Mouse (Mus musculus) forebrain, embryonic 16.5 days (tissue): ENCODE measurements around the gene Minos1. TPM values are rescaled to one million over a fixed set of nuclear protein-coding genes. Genes with fewer than 3 reads are reported as not detected.
A peak's percentile ranks its signal among the peaks of the same experiment; 100 is the strongest.

Experiments used
- ATAC-seq: fragments of 200-750 bp; cut with Nextera tagmentation; 2 replicates; pipeline ENCODE4 v1.8.0; 2017; ENCODE audit warnings: mild to moderate bottlenecking, moderate library complexity
- H3K27ac ChIP-seq: fragments of 300-500 bp; sonication (generic); 2 replicates; pipeline ENCODE4 v1.5.1; 2014; ENCODE audit warnings: low read length, control low read depth
- H3K27me3 ChIP-seq: fragments of 300-500 bp; sonication (generic); replicated peaks from 2 replicates; pipeline ENCODE4 v1.6.1; 2014; ENCODE audit warnings: low read length; ENCODE audit not compliant: control insufficient read depth, insufficient read depth
- H3K36me3 ChIP-seq: fragments of 300-500 bp; sonication (generic); 2 replicates; pipeline ENCODE4 v1.6.1; 2014; ENCODE audit not compliant: control insufficient read depth, insufficient read depth
- H3K4me1 ChIP-seq: fragments of 300-500 bp; sonication (generic); replicated peaks from 2 replicates; pipeline ENCODE4 v1.6.1; 2014; ENCODE audit warnings: low read length; ENCODE audit not compliant: control insufficient read depth, insufficient read depth
- H3K4me2 ChIP-seq: fragments of 300-500 bp; sonication (generic); 2 replicates; pipeline ENCODE4 v1.6.1; 2014; ENCODE audit warnings: mild to moderate bottlenecking, low read length, control low read depth
- H3K4me3 ChIP-seq: fragments of 300-500 bp; sonication (generic); replicated peaks from 2 replicates; pipeline ENCODE4 v1.5.1; 2014; ENCODE audit warnings: mild to moderate bottlenecking, low read length, control low read depth
- H3K9ac ChIP-seq: fragments of 300-500 bp; sonication (generic); replicated peaks from 2 replicates; pipeline ENCODE4 v1.6.1; 2014; ENCODE audit warnings: low read depth, low read length, control low read depth
- H3K9me3 ChIP-seq: fragments of 300-500 bp; sonication (generic); 2 replicates; pipeline ENCODE4 v1.6.1; 2016; ENCODE audit warnings: low read length; ENCODE audit not compliant: control insufficient read depth
- WGBS: fragments of 180-500 bp; shearing (Covaris S2); extraction: QIAGEN DNeasy Blood & Tissue Kit; methylation state at CpG from one replicate; pipeline ENCODE4 v1.1.7; 2014; 5-methylcytosine and 5-hydroxymethylcytosine counted together
- polyA plus RNA-seq: library from polyadenylated mRNA; unstranded; fragments of >200 nt; fragmentation: Nextera tagmentation; extraction: Ambion mirVana; gene quantifications from 2 replicates; pipeline ENCODE4 v1.2.1, GENCODE M21; 2015

Minos1 gene
- polyA plus RNA-seq, 1 experiment from 2014 or later = 355 TPM

- H3K27ac ChIP-seq = no peak overlapping the region
- H3K4me3 ChIP-seq = no peak overlapping the region
- H3K27me3 ChIP-seq = peaks cover 5% of the 10 kb centered on the region
- H3K4me1 ChIP-seq = no peaks in the 10 kb centered on the region
- H3K36me3 ChIP-seq = no peaks in the 10 kb centered on the region
- no peak overlapping the region for H3K9ac ChIP-seq
- WGBS = 12% methylated on average over 4 of the region's 4 CpGs
- ATAC-seq = peak; percentile 55
- H3K9me3 ChIP-seq = no peaks in the 10 kb centered on the region
- H3K4me2 ChIP-seq = no peak overlapping the region
Measured at GRCm38 (mm10) chr4:139068287-139068686, 62.6 kb downstream of the Minos1 start.

- H3K4me1 ChIP-seq = no peaks in the 10 kb centered on the region
- H3K9ac ChIP-seq = no peak overlapping the region
- no peak overlapping the region for H3K4me2 ChIP-seq
- H3K4me3 ChIP-seq = no peak overlapping the region
- no peaks in the 10 kb centered on the region for H3K27me3 ChIP-seq
- no peaks in the 10 kb centered on the region for H3K9me3 ChIP-seq
- 86% methylated on average over 5 of the region's 5 CpGs for WGBS
- H3K36me3 ChIP-seq = no peaks in the 10 kb centered on the region
- H3K27ac ChIP-seq = no peak overlapping the region
- ATAC-seq = no peak
Measured at GRCm38 (mm10) chr4:139064831-139065230, 66.1 kb downstream of the Minos1 start.

- WGBS = 10% methylated on average over 7 of the region's 7 CpGs
Measured at GRCm38 (mm10) chr4:139059569-139059968, 71.3 kb downstream of the Minos1 start.

GRCm38 (mm10) chr4:139058029-139058428 lies 72.9 kb downstream of the Minos1 start:
- Histone ChIP-seq H3K4me1 (peaks cover 23% of the 10 kb centered on the region), H3K36me3 (no peaks in the 10 kb centered on the region), H3K9ac (no peak overlapping the region), H3K4me2 (no peak overlapping the region), H3K27me3 (0 out of 2 replicates have a peak, but pooled peaks cover 4% of the 10 kb centered on the region), H3K9me3 (no peaks in the 10 kb centered on the region), H3K27ac (no peak overlapping the region), H3K4me3 (no peak overlapping the region)
- WGBS = 90% methylated on average over 5 of the region's 5 CpGs
- ATAC-seq = no peak

More at GRCm38 (mm10) chr4:139059569-139059968, 71.3 kb downstream of the Minos1 start:
- Histone ChIP-seq H3K9me3 (no peaks in the 10 kb centered on the region), H3K27ac (no peak overlapping the region), H3K9ac (no peak overlapping the region), H3K4me2 (no peak overlapping the region), H3K4me1 (peaks cover 14% of the 10 kb centered on the region), H3K27me3 (0 out of 2 replicates have a peak, but pooled peaks cover 4% of the 10 kb centered on the region), H3K4me3 (no peak overlapping the region), H3K36me3 (no peaks in the 10 kb centered on the region)
- ATAC-seq = no peak

GRCm38 (mm10) chr4:139057291-139057690 lies 73.6 kb downstream of the Minos1 start:
- H3K36me3 ChIP-seq = no peaks in the 10 kb centered on the region
- WGBS = 74% methylated on average over 5 of the region's 5 CpGs
- H3K4me3 ChIP-seq = no peak overlapping the region
- H3K27ac ChIP-seq = no peak overlapping the region
- H3K4me1 ChIP-seq = peaks cover 27% of the 10 kb centered on the region
- H3K9me3 ChIP-seq = no peaks in the 10 kb centered on the region
- no peak overlapping the region for H3K9ac ChIP-seq
- H3K27me3 ChIP-seq = 0 out of 2 replicates have a peak, but pooled peaks cover 4% of the 10 kb centered on the region
- no peak for ATAC-seq
- no peak overlapping the region for H3K4me2 ChIP-seq

GRCm38 (mm10) chr4:139055744-139056143 lies 75.2 kb downstream of the Minos1 start:
- Histone ChIP-seq H3K4me2 (no peak overlapping the region), H3K4me1 (peaks cover 30% of the 10 kb centered on the region), H3K27ac (peak overlapping the region; percentile 6; the same call in 1 of the 2 replicates), H3K9me3 (no peaks in the 10 kb centered on the region), H3K27me3 (0 out of 2 replicates have a peak, but pooled peaks cover 4% of the 10 kb centered on the region), H3K9ac (no peak overlapping the region), H3K36me3 (no peaks in the 10 kb centered on the region), H3K4me3 (no peak overlapping the region)
- 0 out of 2 replicates have a peak, but pooled peaks have one; percentile 7 for ATAC-seq
- 53% methylated on average over 3 of the region's 3 CpGs for WGBS

- H3K27me3 ChIP-seq = 0 out of 2 replicates have a peak, but pooled peaks cover 4% of the 10 kb centered on the region
- H3K9ac ChIP-seq = no peak overlapping the region
- 30% methylated on average over 4 of the region's 4 CpGs for WGBS
- H3K9me3 ChIP-seq = no peaks in the 10 kb centered on the region
- peak; percentile 43 for ATAC-seq
- no peak overlapping the region for H3K4me2 ChIP-seq
- H3K36me3 ChIP-seq = no peaks in the 10 kb centered on the region
- peaks cover 30% of the 10 kb centered on the region for H3K4me1 ChIP-seq
- no peak overlapping the region for H3K4me3 ChIP-seq
- H3K27ac ChIP-seq = peak overlapping the region; percentile 58; the same call in 1 of the 2 replicates
Measured at GRCm38 (mm10) chr4:139055336-139055735, 75.6 kb downstream of the Minos1 start.

- WGBS = 27% methylated on average over 9 of the region's 9 CpGs
- H3K4me2 ChIP-seq = no peak overlapping the region
- H3K27me3 ChIP-seq = 0 out of 2 replicates have a peak, but pooled peaks cover 4% of the 10 kb centered on the region
- no peak overlapping the region; the same call in 1 of the 2 replicates for H3K9ac ChIP-seq
- H3K4me3 ChIP-seq = no peak overlapping the region
- no peaks in the 10 kb centered on the region for H3K9me3 ChIP-seq
- H3K36me3 ChIP-seq = no peaks in the 10 kb centered on the region
- ATAC-seq = peak; percentile 87
- H3K27ac ChIP-seq = peak overlapping the region; percentile 58
- peaks cover 30% of the 10 kb centered on the region for H3K4me1 ChIP-seq
Measured at GRCm38 (mm10) chr4:139054300-139054923, 76.5 kb downstream of the Minos1 start.

- Histone ChIP-seq H3K4me1 (peaks cover 30% of the 10 kb centered on the region), H3K4me3 (no peak overlapping the region), H3K27ac (no peak overlapping the region), H3K9me3 (no peaks in the 10 kb centered on the region), H3K9ac (no peak overlapping the region), H3K36me3 (no peaks in the 10 kb centered on the region), H3K4me2 (no peak overlapping the region), H3K27me3 (0 out of 2 replicates have a peak, but pooled peaks cover 4% of the 10 kb centered on the region)
- ATAC-seq = no peak
- WGBS = 73% methylated on average over 5 of the region's 5 CpGs
Measured at GRCm38 (mm10) chr4:139053391-139053790, 77.5 kb downstream of the Minos1 start.
